In the genomic region with DNA sequence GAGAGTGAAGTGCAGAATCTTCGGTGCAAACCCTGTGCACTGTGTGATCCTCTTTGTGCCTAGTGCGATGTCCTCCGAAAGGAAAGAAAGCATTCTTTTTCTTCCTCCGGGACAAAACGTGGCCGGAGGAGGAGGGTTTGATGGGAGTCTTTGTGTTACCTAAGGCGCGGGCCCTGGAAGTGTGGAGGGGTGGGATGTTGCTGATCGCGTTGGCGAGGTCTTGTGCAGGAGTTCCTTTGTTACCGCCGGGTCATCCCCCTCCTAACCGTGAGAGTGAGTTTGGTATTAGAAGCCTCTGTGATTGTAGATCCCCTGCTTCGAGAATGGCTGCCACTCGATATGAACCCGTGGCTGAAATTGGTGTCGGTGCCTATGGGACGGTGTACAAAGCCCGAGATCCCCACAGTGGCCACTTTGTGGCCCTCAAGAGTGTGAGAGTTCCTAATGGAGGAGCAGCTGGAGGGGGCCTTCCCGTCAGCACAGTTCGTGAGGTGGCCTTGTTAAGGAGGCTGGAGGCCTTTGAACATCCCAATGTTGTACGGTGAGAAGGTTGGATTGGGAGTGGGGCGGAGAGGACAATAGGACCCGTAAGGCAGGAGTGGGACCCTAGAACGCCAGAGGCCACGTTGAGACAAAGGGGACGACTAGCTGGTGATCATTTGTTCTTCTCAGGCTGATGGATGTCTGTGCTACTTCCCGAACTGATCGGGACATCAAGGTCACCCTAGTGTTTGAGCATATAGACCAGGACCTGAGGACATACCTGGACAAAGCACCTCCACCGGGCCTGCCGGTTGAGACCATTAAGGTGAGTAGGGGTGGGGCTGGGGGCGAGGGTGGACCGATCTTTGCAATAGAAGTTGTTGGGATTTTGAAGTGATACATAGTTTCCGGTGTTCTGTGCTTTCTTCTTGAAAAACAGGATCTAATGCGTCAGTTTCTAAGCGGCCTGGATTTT, we compare ENCODE assay signal across 1 mouse cellular context.
TF ChIP-seq lines count a peak whose summit lies in the region.

No protein-coding gene starts in this region.

TF ChIP-seq in CH12.LX, 34 proteins besides CTCF, POLR2A, EP300 and RAD21:
- TF ChIP-seq ZC3H11A (IDR thresholded peaks at IDR 0.05; ENCODE audit: low read depth, low read length) (no peak), SIN3A (IDR thresholded peaks at IDR 0.05; ENCODE audit: low read length) (0 out of 2 replicates have a peak, but pooled peaks have one; percentile 17), MXI1 (IDR thresholded peaks at IDR 0.05; ENCODE audit: low read depth, low read length) (0 out of 2 replicates have a peak, but pooled peaks have one; percentile 14), NRF1 (IDR thresholded peaks at IDR 0.05; ENCODE audit: low read depth, low read length) (0 out of 2 replicates have a peak, but pooled peaks have one; percentile 19)
